In the genomic region with DNA sequence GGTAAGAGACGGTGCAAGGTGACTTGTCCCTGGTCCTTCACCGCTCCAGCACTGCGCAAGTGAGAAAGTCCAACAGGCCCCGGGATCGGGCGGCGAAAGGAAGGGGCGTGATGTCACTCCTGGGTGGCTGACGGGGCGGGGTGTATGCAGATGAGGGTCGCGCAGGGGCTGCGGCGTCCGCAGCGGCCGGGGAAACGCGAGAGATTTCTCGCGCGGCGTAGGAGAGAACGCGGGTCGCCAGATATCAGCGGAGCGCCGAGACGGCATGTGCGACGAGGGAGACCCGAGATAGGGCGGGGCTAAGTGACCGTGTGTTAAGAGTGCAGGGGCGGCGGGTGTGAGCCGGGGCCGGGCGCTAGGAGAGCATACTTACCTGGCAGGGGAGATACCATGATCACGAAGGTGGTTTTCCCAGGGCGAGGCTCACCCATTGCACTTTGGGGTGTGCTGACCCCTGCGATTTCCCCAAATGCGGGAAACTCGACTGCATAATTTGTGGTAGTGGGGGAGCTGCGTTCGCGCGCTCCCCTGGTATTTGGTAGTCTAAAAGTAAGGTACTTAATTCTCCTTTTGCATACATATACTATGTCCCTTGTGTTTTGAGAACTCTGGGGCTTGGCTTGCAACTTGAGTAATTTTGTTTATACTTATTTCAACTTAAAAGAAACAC, we compare ENCODE assay signal across 1 mouse cellular context.
TF ChIP-seq lines count a peak whose summit lies in the region.

No protein-coding gene starts in this region.

TF ChIP-seq in C2C12, 6 proteins besides CTCF, POLR2A, EP300 and RAD21:
- TF ChIP-seq CEBPB (IDR thresholded peaks at IDR 0.05; ENCODE audit: low read depth), result peak; percentile 56
